Mouse (Mus musculus): Measurements from ENCODE around the gene Rnf149. TPM values are rescaled to one million over a fixed set of nuclear protein-coding genes. Genes with fewer than 3 reads are reported as not detected.

The Rnf149 gene
- polyA plus RNA-seq (2012; rRNA removed): 21.1 and 24.1 TPM in 2 replicates

GRCm38 (mm10) chr1:39577253-39577705 is at the start of gene Rnf149:
Gene Rnf149 (minus strand): TSS chr1:39577405.

GRCm38 (mm10) chr1:39534831-39535230 is 42.4 kb downstream of the Rnf149 start, which contains the start of gene Cnot11:
Gene Cnot11 (plus strand): TSS chr1:39534992.

Other genes starting within 250 kb of the Rnf149 start
- 1,800 and 1,946 TPM in 2 replicates for gene Rpl31, start 209.6 kb downstream of the Rnf149 start, polyA plus RNA-seq (2012; rRNA removed)
- 12.6 and 14.3 TPM in 2 replicates for gene Tbc1d8, start 98.7 kb downstream of the Rnf149 start, polyA plus RNA-seq (2012; rRNA removed)
- 20.1 and 22.6 TPM in 2 replicates for gene Cnot11, start 42.4 kb downstream of the Rnf149 start, polyA plus RNA-seq (2012; rRNA removed)
- gene Creg2, start 74.1 kb upstream of the Rnf149 start, polyA plus RNA-seq (2012; rRNA removed): 1.8 and 2.4 TPM in 2 replicates
- 0.25 and 0.75 TPM in 2 replicates for gene Rfx8, start 143.6 kb upstream of the Rnf149 start, polyA plus RNA-seq (2012; rRNA removed)
- not detected in 2 replicates for gene Gm3646, start 227.9 kb upstream of the Rnf149 start, polyA plus RNA-seq (2012; rRNA removed)

All from central nervous system, embryonic 14 days (tissue).